Mouse (Mus musculus): Measurements from ENCODE around the gene Pln. TPM values are rescaled to one million over a fixed set of nuclear protein-coding genes. Genes with fewer than 3 reads are reported as not detected.

Pln gene
- not detected for total RNA-seq (2023)

DNA sequence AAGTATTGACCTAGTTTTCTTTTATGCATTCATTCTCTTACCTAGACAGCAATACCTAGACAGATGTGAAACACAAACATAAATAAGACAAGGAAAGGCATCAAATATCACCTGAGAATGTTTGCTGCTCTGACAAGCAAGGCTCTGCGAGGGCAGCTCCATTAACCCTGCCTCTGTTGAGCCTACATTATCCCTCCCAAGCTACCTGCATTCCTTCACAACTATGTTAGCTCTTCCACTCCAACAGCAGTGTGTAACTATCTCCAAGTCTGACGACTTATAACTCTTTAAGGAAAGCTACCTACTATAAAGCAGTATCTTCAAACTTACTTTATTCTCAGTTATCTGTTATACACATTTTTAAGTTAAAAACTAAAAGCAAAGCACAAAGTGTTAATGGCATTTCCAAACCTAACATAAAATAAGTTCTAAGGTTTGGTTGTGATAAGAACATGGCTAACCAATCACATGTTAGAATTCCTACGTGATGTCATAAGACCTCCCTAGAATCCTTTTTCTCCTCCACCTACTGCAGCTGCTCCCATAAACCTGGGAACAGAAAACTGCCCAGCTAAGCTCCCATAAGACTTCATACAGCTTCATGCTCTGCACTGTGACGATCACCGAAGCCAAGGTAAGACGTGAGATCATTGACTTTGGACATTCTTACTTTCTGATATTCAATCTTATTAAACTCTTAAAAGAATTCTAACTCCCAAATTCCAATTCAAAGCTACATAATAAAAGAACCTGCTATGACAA, at the start of gene Pln:
Pln (plus strand) TSS at position 506 of the 762 bp plus-strand sequence.

DNA sequence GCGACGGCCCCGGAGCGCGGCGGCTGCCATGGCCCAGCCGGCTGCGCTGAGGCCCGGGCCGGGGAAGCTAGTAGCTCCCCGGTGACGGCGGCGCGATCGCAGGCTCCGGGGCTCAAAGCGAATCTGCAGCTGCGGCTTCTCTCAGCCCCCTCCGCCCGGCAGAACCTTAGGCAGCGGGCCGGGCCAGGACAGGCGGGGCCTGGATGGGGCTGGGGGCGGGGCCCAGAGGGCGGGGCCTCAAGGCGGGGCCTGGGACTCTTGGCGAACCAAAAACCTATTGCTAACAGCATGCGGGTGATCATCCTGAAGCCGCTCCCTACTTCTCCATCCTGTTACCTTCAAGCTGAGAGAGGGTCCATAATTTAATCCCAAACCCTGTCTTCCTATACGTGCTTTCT, 42.2 kb downstream of the Pln start, which contains the start of gene Cep85l:
Cep85l (minus strand) TSS at position 239 of the 398 bp plus-strand sequence.

Other genes starting within 250 kb of the Pln start
- 14.0 TPM for gene Cep85l, start 42.3 kb downstream of the Pln start, total RNA-seq (2023)